Mouse (Mus musculus): ENCODE results near the gene Lrrc51. TPM values are rescaled to one million over a fixed set of nuclear protein-coding genes. Genes with fewer than 3 reads are reported as not detected.
A peak's percentile ranks its signal among the peaks of the same experiment; 100 is the strongest.
"Not testable (repeated sequence)": the region's sequence is repeated elsewhere in the genome, so short reads cannot be mapped to it uniquely, and the experiment has no call there.

Lrrc51 gene
- polyA plus RNA-seq, 1 experiment from 2014 or later: 7.0 TPM

GRCm38 (mm10) chr7:101954163-101954562, 20.5 kb upstream of the Lrrc51 start:
- DNase-seq (ENCODE audit: low spot score) (no peak), ATAC-seq (ENCODE audit: low FRiP score, low TSS enrichment) (no peak)
- Histone ChIP-seq H3K4me3 (ENCODE audit: low read depth, low read length) (no peak overlapping the region), H3K4me1 (replicated peaks; ENCODE audit: control insufficient read depth, insufficient read depth) (no peaks in the 10 kb centered on the region), H3K36me3 (ENCODE audit: control insufficient read depth, insufficient read depth, low read length) (no peaks in the 10 kb centered on the region), H3K27me3 (ENCODE audit: control insufficient read depth, insufficient read depth, low read length) (no peaks in the 10 kb centered on the region), H3K27ac (replicated peaks) (no peak overlapping the region), H3K9ac (ENCODE audit: low read length) (no peak overlapping the region), H3K4me2 (replicated peaks; ENCODE audit: low read depth) (no peak overlapping the region), H3K9me3 (ENCODE audit: control insufficient read depth, low read length) (no peaks in the 10 kb centered on the region)
- TF ChIP-seq CTCF (IDR thresholded peaks at IDR 0.05; ENCODE audit: low read depth) (no peak), EP300 (optimal IDR thresholded peaks at IDR 0.05) (no peak)
- WGBS: 79% methylated on average over 2 of the region's 2 CpGs

DNA sequence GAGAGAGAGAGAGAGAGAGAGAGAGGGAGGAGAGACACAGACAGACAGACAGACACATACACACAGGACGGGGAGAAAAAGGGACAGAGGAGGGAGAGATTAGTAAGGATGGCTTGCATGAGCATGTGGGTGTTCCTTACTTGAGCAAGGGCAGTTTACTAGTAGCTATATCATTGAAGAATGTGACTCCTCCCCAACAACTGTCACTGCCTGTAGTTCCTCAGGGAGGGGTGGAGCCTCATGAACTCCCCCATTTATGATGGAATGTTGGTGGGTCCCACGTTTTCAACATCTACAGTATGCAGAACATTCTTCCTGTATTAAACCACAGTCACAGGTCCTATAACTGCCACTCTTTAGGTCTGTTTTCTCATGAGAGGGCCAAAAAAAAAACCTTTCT, 18.4 kb upstream of the Lrrc51 start:
- TF ChIP-seq CTCF (IDR thresholded peaks at IDR 0.05; ENCODE audit: low read depth): no peak
- no peak for TF ChIP-seq EP300 (optimal IDR thresholded peaks at IDR 0.05)
- Histone ChIP-seq H3K9ac (ENCODE audit: low read length) (no peak overlapping the region), H3K4me3 (ENCODE audit: low read depth, low read length) (no peak overlapping the region), H3K9me3 (ENCODE audit: control insufficient read depth, low read length) (no peaks in the 10 kb centered on the region), H3K27ac (replicated peaks) (0 out of 2 replicates have a peak overlapping the region, but pooled peaks have one; percentile 6), H3K4me1 (replicated peaks; ENCODE audit: control insufficient read depth, insufficient read depth) (no peaks in the 10 kb centered on the region), H3K4me2 (replicated peaks; ENCODE audit: low read depth) (no peak overlapping the region), H3K36me3 (ENCODE audit: control insufficient read depth, insufficient read depth, low read length) (no peaks in the 10 kb centered on the region), H3K27me3 (ENCODE audit: control insufficient read depth, insufficient read depth, low read length) (no peaks in the 10 kb centered on the region)
- no peak for DNase-seq (ENCODE audit: low spot score)
- peak; percentile 47; the same call in 1 of the 2 replicates for ATAC-seq (ENCODE audit: low FRiP score, low TSS enrichment)
- WGBS: 33% methylated on average over 2 of the region's 2 CpGs

DNA sequence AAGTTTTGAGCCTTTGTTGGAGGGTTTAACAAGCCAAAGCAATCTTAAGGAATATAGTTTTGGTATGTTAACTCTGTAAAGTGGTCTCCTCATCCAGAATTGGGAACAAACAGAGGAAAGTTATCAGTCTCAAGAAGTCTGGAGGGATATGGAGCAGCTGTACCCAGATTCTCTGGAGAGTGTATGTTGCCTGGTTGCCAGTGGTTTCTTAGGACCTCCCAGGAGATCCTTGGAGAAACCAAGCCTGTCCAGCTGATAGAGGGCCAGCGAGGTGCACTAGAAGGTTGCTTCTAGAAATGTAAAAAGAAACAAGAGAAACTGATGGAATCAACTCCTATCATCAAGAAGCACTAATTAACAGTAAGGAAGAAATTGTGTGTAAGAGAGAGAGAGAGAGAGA, 18.0 kb upstream of the Lrrc51 start:
- Histone ChIP-seq H3K9ac (ENCODE audit: low read length) (no peak overlapping the region), H3K4me1 (replicated peaks; ENCODE audit: control insufficient read depth, insufficient read depth) (no peaks in the 10 kb centered on the region), H3K27me3 (ENCODE audit: control insufficient read depth, insufficient read depth, low read length) (no peaks in the 10 kb centered on the region), H3K4me3 (ENCODE audit: low read depth, low read length) (no peak overlapping the region), H3K9me3 (ENCODE audit: control insufficient read depth, low read length) (no peaks in the 10 kb centered on the region), H3K36me3 (ENCODE audit: control insufficient read depth, insufficient read depth, low read length) (no peaks in the 10 kb centered on the region), H3K4me2 (replicated peaks; ENCODE audit: low read depth) (no peak overlapping the region), H3K27ac (replicated peaks) (no peak overlapping the region)
- no peak for DNase-seq (ENCODE audit: low spot score)
- 38% methylated on average over 1 of the region's 1 CpGs for WGBS
- peak; percentile 32; the same call in 1 of the 2 replicates for ATAC-seq (ENCODE audit: low FRiP score, low TSS enrichment)
- no peak for TF ChIP-seq EP300 (optimal IDR thresholded peaks at IDR 0.05)
- TF ChIP-seq CTCF (IDR thresholded peaks at IDR 0.05; ENCODE audit: low read depth): no peak

DNA sequence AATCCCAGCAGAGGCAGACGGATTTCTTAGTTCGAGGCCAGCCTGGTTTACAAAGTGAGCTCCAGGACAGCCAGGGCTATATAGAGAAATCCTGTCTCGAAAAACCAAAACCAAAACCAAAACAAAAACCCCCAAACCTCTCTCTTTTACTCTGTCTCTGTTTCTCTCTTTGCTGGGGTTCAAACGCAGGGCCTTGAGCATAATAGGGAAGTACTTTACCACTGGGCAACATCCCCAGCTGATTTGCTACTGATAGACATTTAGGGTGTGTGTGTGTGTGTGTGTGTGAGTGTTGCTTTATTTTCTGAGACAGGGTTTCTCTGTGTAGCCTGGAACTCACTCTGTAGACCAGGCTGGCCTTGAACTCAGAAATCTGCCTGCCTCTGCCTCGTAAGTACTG, 15.3 kb upstream of the Lrrc51 start:
- H3K36me3 ChIP-seq (ENCODE audit: control insufficient read depth, insufficient read depth, low read length); H3K4me1 ChIP-seq (replicated peaks; ENCODE audit: control insufficient read depth, insufficient read depth); H3K4me3 ChIP-seq (ENCODE audit: low read depth, low read length); H3K4me2 ChIP-seq (replicated peaks; ENCODE audit: low read depth); DNase-seq (ENCODE audit: low spot score); H3K27me3 ChIP-seq (ENCODE audit: control insufficient read depth, insufficient read depth, low read length); ATAC-seq (ENCODE audit: low FRiP score, low TSS enrichment); H3K9ac ChIP-seq (ENCODE audit: low read length); H3K9me3 ChIP-seq (ENCODE audit: control insufficient read depth, low read length); H3K27ac ChIP-seq (replicated peaks): not testable (repeated sequence)
- 84% methylated on average over 5 of the region's 5 CpGs for WGBS

GRCm38 (mm10) chr7:101939758-101940157, 6.1 kb upstream of the Lrrc51 start:
- no peaks in the 10 kb centered on the region for H3K4me1 ChIP-seq (replicated peaks; ENCODE audit: control insufficient read depth, insufficient read depth)
- no peak overlapping the region for H3K4me3 ChIP-seq (ENCODE audit: low read depth, low read length)
- H3K27me3 ChIP-seq (ENCODE audit: control insufficient read depth, insufficient read depth, low read length): no peaks in the 10 kb centered on the region
- no peak overlapping the region for H3K27ac ChIP-seq (replicated peaks)
- H3K9ac ChIP-seq (ENCODE audit: low read length): no peak overlapping the region
- H3K4me2 ChIP-seq (replicated peaks; ENCODE audit: low read depth): no peak overlapping the region
- TF ChIP-seq EP300 (optimal IDR thresholded peaks at IDR 0.05) (no peak), CTCF (IDR thresholded peaks at IDR 0.05; ENCODE audit: low read depth) (no peak)
- DNase-seq (ENCODE audit: low spot score) (no peak), ATAC-seq (ENCODE audit: low FRiP score, low TSS enrichment) (no peak)
- no peaks in the 10 kb centered on the region for H3K36me3 ChIP-seq (ENCODE audit: control insufficient read depth, insufficient read depth, low read length)
- 88% methylated on average over 4 of the region's 4 CpGs for WGBS
- H3K9me3 ChIP-seq (ENCODE audit: control insufficient read depth, low read length): no peaks in the 10 kb centered on the region

DNA sequence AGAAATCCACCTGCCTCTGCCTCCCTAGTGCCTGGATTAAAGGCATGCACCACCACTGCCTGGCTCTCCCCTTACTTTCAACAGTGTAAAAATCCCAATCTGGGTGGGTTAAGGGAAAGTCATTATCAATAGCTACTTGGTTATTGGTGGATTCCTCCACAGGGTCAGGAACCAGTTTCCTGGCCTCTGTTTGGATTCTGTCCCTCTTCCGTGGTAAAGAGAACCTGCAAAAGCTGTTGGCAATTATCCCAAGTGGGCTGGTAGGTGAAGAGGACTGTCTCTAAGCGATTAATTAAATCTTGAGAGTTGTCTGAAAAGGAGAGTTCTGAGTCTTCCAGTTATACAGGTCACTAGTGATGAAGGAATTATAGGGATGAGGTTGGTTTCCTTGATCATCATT, 4.7 kb upstream of the Lrrc51 start:
- Histone ChIP-seq H3K4me1 (replicated peaks; ENCODE audit: control insufficient read depth, insufficient read depth) (no peaks in the 10 kb centered on the region), H3K27ac (replicated peaks) (no peak overlapping the region), H3K4me3 (ENCODE audit: low read depth, low read length) (no peak overlapping the region), H3K9ac (ENCODE audit: low read length) (no peak overlapping the region), H3K9me3 (ENCODE audit: control insufficient read depth, low read length) (no peaks in the 10 kb centered on the region), H3K36me3 (ENCODE audit: control insufficient read depth, insufficient read depth, low read length) (no peaks in the 10 kb centered on the region), H3K4me2 (replicated peaks; ENCODE audit: low read depth) (no peak overlapping the region), H3K27me3 (ENCODE audit: control insufficient read depth, insufficient read depth, low read length) (no peaks in the 10 kb centered on the region)
- ATAC-seq (ENCODE audit: low FRiP score, low TSS enrichment) (no peak), DNase-seq (ENCODE audit: low spot score) (no peak)
- TF ChIP-seq EP300 (optimal IDR thresholded peaks at IDR 0.05) (no peak), CTCF (IDR thresholded peaks at IDR 0.05; ENCODE audit: low read depth) (no peak)
- 75% methylated on average over 2 of the region's 2 CpGs for WGBS
